Mouse (Mus musculus) kidney, adult 2 months (tissue): ENCODE measurements at regions not wholly inside any gene's neighbourhood (a gene's known extent, or its start where the extent isn't known, plus 50 kb on each side); places are given as distances from the start of the nearest gene placed in this dataset.

Source experiments
- CTCF ChIP-seq: fragments of 200-500 bp; conservative IDR thresholded peaks from 2 replicates; pipeline ENCODE4 v1.5.1; 2011; ENCODE audit warnings: low read depth, mild to moderate bottlenecking, control low read depth, low read length, moderate library complexity, mixed read lengths; ENCODE audit not compliant: insufficient read depth, insufficient read length
- POLR2A ChIP-seq: fragments of 200-500 bp; IDR thresholded peaks from one replicate; pipeline ENCODE4 v1.6.1; 2011; ENCODE audit warnings: low read depth, low read length, control low read depth

GRCm38 (mm10) chr10:9549913-9550709 is 124.9 kb downstream of the Samd5 start:
- no peak for TF ChIP-seq CTCF
- TF ChIP-seq POLR2A: no peak
